Mouse (Mus musculus): Measurements from ENCODE around the gene Catsperz.

Gene Catsperz

DNA sequence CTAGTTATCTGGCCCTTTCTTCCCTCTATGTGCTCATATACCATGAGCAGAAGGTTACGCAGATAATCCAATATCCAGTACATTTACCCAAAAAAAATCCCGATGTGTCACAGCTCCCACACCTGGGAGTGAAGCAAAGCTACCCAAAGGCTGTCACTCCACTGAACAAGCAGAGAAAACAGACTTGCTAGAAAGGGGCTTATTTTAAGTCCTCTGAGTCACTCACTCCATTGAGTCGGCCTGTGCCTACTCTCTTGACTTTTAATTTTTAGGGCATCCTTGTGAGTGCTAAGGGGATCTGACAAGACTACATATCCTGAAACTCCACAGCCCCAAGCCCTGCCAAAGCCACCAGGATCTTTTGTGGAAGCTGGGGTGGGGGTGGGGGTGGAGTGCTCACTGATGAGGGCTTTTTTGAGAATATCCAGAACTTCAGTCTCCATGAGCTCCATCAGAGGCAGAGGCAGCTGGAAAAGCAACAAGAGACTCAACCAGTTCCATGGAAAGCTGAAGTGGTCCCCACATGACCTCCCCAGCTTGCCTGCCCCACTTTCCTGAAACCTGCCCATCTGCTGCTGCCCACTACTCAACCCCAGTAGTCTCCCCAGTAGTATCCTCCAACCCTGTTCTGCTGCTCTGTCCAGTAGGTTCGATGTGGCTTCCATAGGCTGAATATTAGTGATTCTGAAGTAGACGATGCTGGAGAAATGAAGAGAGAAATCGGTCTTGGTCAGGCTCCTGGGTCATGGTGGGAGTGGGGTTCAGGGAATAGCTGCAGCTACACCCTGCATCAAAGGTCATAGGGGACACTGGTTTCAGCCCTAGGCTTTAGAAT, 2.1 kb downstream of the Catsperz start:
- no peak for DNase-seq

DNA sequence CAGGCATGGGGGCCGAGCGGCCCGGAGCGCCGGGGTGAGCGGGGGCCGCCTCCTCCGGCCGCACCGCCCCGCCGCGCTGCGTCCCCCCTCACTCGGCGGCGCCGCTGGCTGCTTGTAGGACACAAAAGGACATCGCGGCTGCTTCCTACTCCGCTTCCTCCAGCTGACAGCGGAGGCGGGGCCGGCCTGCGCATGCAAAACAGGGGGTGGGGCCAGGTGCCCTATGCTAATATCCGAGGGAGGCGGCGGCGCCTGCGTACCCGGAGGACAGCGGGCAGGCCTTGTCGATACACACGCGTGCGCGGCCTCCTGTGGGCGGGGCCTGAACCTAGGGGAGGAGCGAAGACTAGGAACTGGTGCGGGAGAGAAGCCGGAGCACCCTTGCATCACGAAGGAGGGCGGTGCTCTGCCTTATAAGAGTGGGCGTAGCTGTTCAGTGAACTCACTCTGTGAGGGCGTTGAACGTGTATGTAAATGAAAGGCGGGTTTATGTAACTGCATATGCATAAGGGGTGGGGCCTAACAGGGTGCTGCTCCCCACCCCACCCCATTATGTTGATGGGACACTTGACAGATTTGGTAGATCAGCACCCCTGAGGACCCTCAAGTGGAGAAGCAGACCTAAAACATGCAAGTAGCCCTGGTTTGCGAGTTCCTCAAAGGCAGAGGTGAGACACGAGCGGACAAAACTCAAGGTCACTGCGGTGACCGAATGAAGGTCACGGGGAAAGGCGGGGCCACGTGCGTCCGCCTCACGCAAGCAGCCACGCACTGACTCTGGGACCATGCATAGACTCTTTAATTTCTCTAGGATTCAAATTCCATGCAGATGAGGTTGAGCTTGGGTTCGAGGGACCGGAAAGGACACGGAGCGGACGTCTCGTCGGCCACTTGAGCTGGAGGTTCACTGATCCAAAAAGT, 3.3 kb downstream of the Catsperz start, which contains the start of gene Esrra:
TSS of gene Esrra (minus strand) at position 167 of the 921 bp plus-strand sequence.
- DNase-seq = peak; percentile 100

DNA sequence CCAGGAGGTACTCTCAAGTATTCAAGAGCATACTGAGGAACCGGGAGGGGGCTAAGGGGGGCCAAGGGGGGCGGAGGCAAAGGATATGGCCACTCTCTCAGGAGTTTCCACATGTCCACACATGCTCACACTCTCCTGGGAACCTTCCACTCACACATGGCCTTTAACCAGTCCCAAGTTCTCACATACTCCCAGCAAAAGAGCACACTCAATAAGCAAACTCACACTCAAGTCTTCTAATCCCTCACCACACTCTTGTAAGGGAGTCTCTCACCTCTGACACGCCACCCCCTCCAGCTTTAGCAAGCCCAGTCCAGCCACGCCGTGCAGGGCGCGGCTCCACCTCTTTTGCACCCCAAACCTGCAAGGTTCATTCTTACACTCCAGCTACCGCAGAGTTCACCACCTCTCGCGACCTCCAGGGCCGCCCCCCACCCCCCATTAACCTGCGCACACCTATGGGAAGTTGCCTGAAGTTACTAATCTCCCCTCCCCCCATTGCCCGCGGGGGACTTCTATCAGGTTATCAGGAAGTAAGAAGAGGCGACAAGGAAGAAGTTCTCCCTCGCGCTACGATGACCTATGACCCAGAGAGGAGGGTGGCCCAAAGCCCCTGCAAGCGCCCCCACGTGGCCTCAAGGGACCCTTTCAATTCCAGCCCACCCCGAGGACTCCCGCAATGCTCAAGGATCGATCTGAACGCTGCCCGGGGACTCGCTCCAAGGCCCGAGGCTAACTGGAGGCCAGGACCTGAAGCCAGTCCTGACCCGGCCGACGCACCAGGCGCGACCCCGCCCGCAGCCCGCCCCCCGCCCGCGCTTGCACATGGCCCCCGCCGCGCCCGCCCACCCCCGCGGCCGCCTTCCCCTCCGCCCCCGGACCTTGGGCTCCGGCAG, 4.2 kb downstream of the Catsperz start:
- DNase-seq = peak; percentile 59 to 74

DNA sequence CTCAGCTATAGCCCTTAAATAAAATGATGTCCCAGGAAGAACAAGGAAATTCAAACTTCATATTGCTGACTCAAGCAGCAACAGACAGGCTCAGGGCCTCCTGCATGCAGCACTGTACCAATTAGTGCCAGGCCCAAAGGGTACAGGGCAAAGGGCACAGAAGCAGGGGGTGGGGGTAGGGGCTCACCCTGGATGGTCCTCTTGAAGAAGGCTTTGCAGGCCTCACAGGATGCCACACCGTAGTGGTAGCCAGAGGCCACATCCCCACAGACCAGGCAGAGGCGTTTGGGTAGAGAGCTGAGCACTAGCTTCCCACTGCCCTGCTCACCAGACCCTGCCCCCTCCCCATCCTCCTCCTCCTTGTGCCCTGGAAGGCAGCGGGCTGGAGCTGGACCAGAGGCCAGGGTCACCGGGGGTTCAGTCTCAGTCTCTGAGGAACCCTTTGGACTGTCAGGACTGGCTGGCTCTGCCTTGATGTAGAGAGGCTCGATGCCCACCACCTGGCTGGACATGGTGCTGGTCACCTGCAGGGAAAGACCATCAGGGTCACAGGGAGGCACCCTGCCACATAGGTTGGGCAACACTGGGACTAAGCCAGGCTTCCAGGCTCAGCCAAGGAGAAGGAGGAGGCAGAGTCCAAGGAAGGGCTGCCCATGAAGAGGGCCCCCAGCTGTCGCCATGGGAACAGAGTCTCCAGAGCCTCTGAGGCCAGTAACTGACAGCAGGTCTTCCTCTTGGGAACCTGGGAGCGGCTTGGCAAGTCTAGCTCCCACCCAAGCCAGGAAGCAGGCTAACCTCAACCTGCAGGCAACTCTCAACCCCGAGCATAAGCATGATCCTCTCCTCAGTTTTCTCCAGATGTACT, 5.1 kb downstream of the Catsperz start:
- no peak for DNase-seq

DNA sequence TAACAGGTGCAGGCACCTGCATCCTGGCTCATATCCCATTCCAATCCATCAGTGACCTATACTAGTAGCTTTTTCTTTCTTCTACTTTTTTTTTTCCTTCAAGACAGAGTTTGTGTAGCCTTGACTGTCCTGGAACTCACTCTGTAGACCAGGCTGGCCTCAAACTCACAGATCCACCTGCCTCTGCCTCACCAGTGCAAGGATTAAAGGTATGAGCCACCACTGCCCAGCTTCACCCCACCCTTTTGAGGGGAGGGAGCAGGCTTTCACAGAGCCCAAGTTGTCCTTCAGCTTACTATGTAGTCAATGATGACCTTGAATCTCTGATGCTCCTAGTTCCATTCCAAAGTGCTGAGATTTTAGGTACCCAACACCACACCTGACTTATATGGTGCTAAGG, 5.7 kb downstream of the Catsperz start:
- no peak for DNase-seq

DNA sequence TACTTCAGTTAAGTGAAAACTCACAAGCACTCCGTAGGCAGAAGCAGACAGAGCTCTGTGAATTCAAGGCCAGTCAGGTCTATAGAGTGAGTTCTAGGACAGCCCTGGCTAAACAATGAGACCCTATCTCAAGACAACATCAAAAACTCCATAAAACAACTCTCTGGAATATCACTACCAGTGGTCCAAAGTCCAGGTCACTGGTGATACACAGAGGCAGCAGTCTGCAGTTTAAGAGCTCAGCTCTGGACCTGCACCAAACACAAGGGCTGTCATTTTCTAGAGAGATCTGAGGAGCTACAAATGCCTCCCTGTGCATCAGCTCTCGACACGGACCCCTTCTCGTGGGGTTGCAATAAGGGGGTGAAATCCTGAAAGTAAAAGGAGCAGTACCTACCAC, 6.9 kb downstream of the Catsperz start:
- no peak for DNase-seq

DNA sequence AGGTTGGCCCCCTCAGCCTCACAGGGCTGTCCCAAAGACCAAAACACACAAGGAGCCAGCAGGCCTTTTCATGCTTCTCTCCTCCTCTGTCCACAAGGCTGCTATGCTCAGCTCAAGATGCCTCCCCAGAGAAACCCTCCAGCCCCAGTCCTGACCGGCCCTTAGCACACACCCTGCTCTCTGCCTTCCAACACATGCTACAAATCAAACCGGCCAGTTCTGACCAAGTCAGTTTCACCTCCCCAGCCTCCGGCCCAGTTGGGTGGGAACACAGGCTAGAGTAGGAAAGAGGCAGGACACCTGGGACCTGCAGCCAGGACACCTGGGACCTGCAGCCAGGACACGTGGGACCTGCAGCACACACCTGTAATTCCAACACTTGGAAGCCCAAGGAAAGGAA, 8.7 kb downstream of the Catsperz start:
- DNase-seq = no peak

DNA sequence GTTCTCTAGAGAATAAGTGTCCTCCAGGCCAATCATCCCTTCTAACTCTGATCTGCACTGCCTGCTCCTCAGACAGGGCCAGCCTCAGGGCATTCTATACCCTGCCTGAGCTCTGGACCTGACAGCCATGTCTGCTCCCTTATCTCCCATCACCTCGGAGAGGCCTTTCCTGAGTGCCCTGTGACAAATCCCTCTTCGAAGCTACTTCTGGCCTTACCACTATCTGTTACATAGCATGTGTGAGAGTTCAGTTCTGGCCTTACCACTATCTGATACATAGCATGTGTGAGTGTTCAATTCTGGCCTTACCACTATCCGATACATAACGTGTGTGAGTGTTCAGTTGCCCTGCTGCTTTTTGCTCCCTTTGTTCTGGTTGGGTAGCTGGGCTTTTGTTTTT, 9.9 kb downstream of the Catsperz start:
- no peak for DNase-seq

DNA sequence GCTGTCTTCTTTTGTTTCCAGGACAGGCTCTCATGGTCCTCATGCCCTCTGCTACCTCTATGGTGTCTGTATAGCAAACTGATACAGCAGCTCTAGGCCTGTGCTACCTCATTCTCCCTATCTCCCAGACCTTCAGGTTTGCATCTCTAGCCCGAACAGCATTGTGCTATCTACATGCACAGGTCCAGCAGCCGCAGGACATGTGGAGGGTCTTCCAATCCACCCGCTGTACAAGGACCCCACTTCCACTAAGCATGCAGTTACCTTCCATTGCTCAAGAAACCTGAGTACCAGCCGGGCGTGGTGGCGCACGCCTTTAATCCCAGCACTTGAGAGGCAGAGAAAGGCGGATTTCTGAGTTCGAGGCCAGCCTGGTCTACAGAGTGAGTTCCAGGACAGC, 10.6 kb downstream of the Catsperz start:
- DNase-seq = no peak

DNA sequence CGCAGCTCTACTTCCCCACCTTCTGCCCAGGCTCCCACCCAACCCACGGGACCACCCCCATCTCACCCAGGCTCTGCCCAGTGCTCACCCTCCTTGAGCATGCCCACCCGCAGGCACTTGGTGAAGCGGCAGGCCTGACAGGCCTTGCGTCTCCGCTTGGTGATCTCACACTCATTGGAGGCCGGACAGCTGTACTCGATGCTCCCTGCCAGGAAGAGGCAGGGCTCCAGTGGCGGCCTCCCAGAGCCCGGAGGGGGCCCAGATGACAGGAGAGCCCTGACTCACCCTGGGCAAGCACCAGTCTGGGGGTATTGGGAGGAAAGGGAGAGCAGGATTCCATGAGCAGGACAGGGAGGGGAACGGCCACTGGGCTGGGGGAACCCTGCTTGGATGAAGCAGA, 11.2 kb downstream of the Catsperz start:
- no peak for DNase-seq

DNA sequence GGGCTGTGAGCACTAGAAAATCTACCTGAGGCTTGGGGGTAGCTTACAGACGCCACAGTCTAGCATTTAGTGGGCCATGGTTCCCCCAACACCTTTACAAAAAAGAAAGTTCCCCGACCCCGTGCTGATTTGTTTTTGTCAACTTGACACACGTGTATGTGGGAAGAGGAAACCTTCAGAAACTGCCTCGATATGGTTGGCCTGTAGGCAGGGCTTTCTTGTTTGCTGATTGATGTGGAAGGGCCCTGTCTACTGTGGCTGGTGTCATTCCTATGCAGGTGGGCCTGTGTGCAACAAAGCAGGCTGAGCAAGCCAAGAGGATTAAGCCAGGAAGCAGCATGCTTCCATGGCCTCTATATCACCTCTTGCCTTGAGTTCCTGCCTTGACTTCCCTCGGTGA, 12.1 kb downstream of the Catsperz start:
- no peak for DNase-seq

DNA sequence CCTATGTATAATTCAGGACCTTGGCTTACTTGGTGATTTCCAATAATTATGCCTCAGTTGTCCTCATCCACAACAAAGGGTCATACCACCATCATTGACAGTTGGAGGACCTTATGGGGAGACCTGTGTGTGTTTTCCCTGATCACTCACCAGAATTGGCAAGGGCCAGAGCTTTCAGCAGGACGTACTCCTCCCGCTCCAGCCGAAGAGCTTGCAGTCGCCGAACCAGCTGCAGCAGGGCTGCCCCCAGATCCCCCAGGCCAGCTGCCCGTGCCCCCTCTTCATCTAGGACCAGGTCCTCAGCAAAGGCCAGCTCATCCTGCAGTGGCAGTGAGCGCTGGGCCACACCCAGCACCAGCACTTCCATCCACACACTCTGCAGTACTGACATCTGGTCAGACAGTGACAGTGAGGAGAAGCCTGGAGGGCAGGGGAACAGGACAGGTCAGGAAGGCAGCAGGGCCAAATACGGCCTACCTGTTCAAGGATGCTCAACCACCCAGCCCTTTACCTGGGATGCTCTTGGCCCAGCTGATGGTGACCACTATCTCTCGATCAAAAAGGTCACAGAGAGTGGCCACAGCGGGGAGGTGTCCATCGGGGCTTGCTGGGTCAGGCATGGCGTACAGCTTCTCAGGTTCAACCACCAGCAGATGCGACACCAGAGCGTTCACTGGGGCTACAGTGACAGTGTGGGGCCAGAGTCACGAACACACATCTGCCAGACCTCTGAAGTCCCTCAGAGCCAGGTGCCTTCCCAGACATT, 12.8 kb downstream of the Catsperz start:
- no peak for DNase-seq

DNA sequence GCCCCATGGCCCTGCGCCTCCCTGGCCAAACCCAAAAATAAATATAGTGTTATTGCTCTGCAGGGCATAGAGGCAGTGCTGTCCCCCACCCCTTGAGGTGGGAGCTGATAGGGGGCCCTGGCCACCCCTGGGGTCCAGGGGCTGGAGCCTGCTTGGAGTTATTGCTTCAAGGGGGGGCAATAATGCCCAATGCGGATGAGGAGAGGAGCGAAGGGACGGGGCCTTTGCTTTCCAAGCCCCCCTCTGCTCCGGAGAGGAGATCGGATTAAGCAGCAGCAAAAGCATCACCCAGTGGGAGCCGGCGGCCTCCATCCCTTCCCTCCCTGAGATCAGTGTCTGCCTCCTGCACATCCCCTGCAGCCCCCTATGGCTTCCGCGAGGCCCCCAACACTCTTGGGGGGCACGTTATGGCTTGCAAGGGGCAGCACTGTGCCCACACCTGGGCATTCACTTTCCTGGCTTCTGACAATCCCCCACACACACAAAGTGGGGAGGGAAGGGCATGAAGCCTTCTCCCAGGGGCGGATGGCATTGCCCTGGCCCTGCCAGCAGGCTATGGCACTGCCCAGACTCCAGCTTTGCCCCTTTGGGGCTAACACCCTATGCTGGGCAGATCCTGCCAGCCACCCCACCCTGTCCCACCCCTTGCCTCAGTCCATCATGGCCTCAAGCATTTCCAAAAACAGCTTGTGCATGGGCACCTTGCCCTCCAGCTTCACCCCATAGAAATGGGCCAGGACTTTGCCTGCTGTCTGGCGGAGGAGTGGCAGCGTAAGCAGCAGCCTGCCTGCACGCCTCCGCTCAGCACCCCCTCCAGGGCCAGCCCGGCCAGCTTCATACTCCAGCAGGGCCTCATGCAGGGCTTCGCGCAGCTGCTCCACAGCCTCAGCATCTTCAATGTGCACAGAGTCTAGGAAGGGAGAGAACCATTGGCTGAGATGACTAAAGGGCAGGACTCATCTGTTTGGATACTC, 13.8 kb downstream of the Catsperz start:
- no peak for DNase-seq

DNA sequence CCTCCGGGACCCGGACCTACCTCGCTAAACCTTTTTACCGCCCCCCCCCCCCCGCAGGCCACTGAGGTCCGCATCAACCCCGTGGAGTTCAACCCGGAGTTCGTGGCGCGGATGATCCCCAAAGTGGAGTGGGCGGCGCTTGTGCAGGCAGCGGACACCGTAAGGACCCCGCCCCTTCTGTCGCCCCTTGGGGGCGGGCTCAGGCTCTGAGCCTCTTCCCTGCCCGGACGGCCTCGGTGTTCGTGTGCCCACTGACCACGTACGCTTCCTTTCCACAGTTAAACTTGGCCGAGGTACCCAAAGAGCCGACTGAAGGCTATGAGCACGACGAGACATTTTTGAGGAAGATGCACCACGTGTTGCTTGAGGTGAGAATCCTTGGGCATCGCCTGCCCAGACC, 14.9 kb downstream of the Catsperz start:
- peak in 1 of 2 experiments; percentile 62 for DNase-seq

DNA sequence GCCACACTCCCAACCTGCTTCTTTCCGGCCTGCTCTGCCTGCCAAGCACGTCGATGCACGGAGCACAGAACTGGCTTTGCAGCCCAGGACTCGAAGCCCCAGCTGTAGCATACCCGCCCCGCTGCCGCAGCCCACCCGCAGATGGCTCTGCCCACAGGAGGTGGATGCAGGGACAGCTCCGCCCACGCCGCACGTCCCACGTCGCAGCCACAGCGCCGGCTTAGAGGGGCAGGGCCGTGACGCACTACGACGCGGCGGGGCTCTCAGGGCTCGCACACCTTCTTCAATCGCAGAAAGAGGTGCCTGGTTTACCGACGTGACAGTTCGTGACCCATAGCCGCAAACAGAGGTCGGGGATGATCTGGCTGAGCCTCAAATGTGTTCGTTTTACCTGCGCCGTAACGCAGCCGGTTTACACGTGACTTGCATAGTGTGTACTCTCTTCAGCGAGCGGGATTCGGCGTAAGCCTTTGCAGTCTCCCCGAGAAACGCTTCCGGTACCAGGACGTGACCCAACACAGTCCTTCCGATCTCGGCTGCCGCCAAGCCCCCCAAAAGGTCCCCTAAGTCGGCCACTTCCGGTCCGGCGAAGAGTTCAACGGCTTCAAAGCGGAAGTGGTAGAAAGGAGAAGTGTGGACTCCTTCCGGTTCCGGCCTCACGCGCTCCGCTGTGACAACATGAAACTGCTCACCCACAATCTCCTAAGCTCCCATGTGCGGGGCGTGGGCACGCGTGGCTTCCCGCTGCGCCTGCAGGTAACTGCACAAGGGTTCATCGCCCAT, 15.5 kb downstream of the Catsperz start, which contains the start of the genes Trmt112 and Prdx5:
TSS of gene Trmt112 (plus strand) at position 192 of the 783 bp plus-strand sequence.
TSS of gene Prdx5 (minus strand) at position 600 of the 783 bp plus-strand sequence.
- DNase-seq = peak; percentile 90 to 92

DNA sequence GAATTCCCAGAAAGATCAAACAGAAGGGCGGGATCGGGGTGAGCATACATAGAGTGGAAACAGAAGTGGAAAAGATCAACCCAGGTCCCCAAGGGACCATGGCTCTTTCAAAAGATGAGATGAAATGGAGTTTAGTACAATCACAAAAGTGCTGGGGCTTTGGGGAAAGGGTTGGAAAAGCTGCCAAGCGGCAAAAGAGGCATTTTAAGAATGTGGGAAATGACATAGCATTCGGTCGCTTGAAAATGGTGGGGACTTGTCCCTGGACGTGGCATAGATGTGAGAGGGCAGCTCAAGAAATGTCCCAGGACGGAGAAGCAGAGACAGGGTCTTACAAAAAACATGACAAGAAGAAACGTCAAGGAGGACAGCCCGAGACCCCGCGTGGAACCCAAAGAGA, 16.2 kb downstream of the Catsperz start:
- no peak for DNase-seq

DNA sequence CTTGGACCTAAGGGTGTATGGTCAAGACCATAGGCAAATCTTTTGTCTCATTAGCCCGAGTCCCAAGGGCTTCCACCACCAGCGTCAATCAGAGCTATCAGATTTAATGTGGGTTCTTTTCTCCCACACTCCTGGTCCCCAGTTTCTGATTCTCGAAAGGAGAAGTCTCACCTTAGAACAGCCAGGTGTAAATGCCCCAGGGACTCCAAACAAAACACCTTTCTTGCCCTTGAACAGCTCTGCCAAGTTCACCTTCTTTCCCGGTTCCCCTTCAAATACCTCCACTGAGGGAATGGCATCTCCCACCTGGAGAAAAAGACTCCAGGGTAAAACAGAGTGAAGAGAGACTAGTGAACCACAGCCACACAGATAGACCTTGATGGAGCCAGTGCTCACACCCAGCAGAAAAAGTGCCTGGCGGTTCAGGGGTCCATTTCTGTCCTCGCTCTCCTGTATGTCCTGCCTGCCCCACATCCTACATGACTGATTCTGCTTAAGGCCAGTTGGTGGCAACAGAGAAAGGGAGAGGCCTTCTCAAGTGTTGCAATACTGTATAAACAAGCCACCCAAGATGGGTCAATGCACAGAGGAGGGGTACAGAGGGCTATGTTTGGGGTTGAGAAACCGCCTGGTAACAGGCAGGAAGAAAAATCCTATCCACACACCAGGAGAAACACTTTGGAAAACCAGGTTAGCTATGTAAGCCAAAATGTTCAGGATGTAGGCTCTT, 17.2 kb downstream of the Catsperz start:
- no peak for DNase-seq

DNA sequence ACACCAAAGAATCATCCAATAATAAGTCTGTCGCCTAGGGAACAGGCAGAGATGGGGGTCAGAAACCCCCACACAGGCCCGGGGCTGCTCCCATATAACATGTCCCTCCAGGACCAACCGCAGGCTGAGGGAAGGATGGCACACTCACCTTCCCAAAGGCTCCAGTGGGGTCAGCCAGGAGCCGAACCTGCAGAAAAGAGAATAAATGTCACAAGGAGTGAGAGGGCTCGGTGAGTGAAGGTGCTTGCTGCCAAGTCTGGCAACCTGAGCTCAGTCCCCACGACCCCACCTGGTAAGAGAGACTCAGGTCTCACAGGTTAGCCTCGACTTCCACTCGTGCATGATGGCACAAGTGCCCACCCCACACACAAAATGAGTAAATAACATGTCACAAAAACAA, 18.1 kb downstream of the Catsperz start:
- no peak for DNase-seq
